Mouse (Mus musculus) ES-Bruce4 (cell line): ENCODE data around the gene Cfap299.

Experiments
- CTCF ChIP-seq: IDR thresholded peaks from one replicate; pipeline ENCODE4 v1.8.1; 2011; ENCODE audit warnings: low read depth, low read length
- EP300 ChIP-seq: IDR thresholded peaks from 2 replicates; pipeline ENCODE4 v1.6.1; 2011; ENCODE audit warnings: low read depth, low read length; ENCODE audit not compliant: insufficient read depth
- POLR2A ChIP-seq: IDR thresholded peaks from one replicate; pipeline ENCODE4 v1.8.1; 2011; ENCODE audit warnings: low read length; ENCODE audit not compliant: insufficient read depth

- TF ChIP-seq CTCF (no peak), EP300 (no peak), POLR2A (no peak)
Observed at GRCm38 (mm10) chr5:98485189-98485588, 156.1 kb downstream of the Cfap299 start.
